Mouse (Mus musculus) liver, postnatal 0 days (tissue): ENCODE measurements around the gene Spice1. TPM values are rescaled to one million over a fixed set of nuclear protein-coding genes. Genes with fewer than 3 reads are reported as not detected.

Experiments
- ATAC-seq: fragments of 200-750 bp; cut with Nextera tagmentation; 2 replicates; pipeline ENCODE4 v1.8.0; 2017; ENCODE audit warnings: mild to moderate bottlenecking, moderate library complexity
- DNase-seq: peaks from one replicate; pipeline ENCODE4 v3.0.0-alpha.2; 2016
- H3K27ac ChIP-seq: fragments of 300-500 bp; sonication (generic); 2 replicates; pipeline ENCODE4 v1.5.1; 2014; ENCODE audit warnings: antibody characterized with exemption, moderate library complexity, mild to moderate bottlenecking, low read depth
- H3K27me3 ChIP-seq: fragments of 300-500 bp; sonication (generic); 2 replicates; pipeline ENCODE4 v1.6.1; 2014; ENCODE audit warnings: low read length, control low read depth, mixed read lengths; ENCODE audit not compliant: insufficient read depth
- H3K36me3 ChIP-seq: fragments of 300-500 bp; sonication (generic); replicated peaks from 2 replicates; pipeline ENCODE4 v1.6.1; 2014; ENCODE audit warnings: mild to moderate bottlenecking, control low read depth, low read length, moderate library complexity, mixed read lengths; ENCODE audit not compliant: insufficient read depth
- H3K4me1 ChIP-seq: fragments of 300-500 bp; sonication (generic); 2 replicates; pipeline ENCODE4 v1.6.1; 2014; ENCODE audit warnings: antibody characterized with exemption, mild to moderate bottlenecking, control low read depth; ENCODE audit not compliant: insufficient read depth
- H3K4me2 ChIP-seq: fragments of 300-500 bp; sonication (generic); 2 replicates; pipeline ENCODE4 v1.6.1; 2014; ENCODE audit warnings: low read depth, mild to moderate bottlenecking, low read length, moderate library complexity, mixed read lengths
- H3K4me3 ChIP-seq: fragments of 300-500 bp; sonication (generic); 2 replicates; pipeline ENCODE4 v1.5.1; 2014; ENCODE audit warnings: low read depth, low read length
- H3K9ac ChIP-seq: fragments of 300-500 bp; sonication (generic); replicated peaks from 2 replicates; pipeline ENCODE4 v1.6.1; 2014; ENCODE audit warnings: mild to moderate bottlenecking, moderate library complexity
- H3K9me3 ChIP-seq: fragments of 300-500 bp; sonication (generic); 2 replicates; pipeline ENCODE4 v1.6.1; 2016; ENCODE audit warnings: mild to moderate bottlenecking, control low read depth, low read length, mixed read lengths
- CTCF ChIP-seq: sonication (generic); IDR thresholded peaks from 2 replicates; pipeline ENCODE4 v1.5.1; 2016; ENCODE audit warnings: antibody characterized with exemption, low read depth
- EP300 ChIP-seq: IDR thresholded peaks from 2 replicates; pipeline ENCODE4 v1.6.1; 2016; ENCODE audit warnings: antibody characterized with exemption, low read depth, mild to moderate bottlenecking
- WGBS: fragments of 180-500 bp; shearing (Covaris S2); extraction: QIAGEN DNeasy Blood & Tissue Kit; methylation state at CpG from one replicate; pipeline ENCODE4 v1.1.7; 2014; ENCODE audit not compliant: insufficient replicate concordance; 5-methylcytosine and 5-hydroxymethylcytosine counted together
- polyA plus RNA-seq: library from polyadenylated mRNA; unstranded; fragments of >200 nt; fragmentation: Nextera tagmentation; extraction: Ambion mirVana; gene quantifications from 2 replicates; pipeline ENCODE4 v1.2.1, GENCODE M21; 2015

Spice1 gene
- polyA plus RNA-seq: 4.1 and 4.9 TPM in 2 replicates

GRCm38 (mm10) chr16:44347071-44347901, at the start of gene Spice1:
TSS of gene Spice1 (plus strand) at chr16:44347121.
- Histone ChIP-seq H3K4me3 (peak within 1 kb of the TSS; percentile 88), H3K9me3 (no peaks in the 10 kb centered on the region), H3K4me1 (peaks cover 28% of the 10 kb centered on the region), H3K36me3 (no peaks in the 10 kb centered on the region), H3K27ac (peak within 1 kb of the TSS; percentile 99), H3K9ac (peak within 1 kb of the TSS; percentile 85), H3K27me3 (no peaks in the 10 kb centered on the region), H3K4me2 (peak within 1 kb of the TSS; percentile 88)
- ATAC-seq (peak; percentile 99), DNase-seq (peak; percentile 97)
- TF ChIP-seq EP300 (no peak), CTCF (peak; percentile 75)
- under 1% methylated on average over 67 of the region's 67 CpGs for WGBS

GRCm38 (mm10) chr16:44299438-44300093, 47.4 kb upstream of the Spice1 start:
- Histone ChIP-seq H3K4me3 (no peak overlapping the region), H3K27me3 (no peaks in the 10 kb centered on the region), H3K36me3 (no peaks in the 10 kb centered on the region), H3K4me2 (no peak overlapping the region), H3K27ac (no peak overlapping the region), H3K9ac (no peak overlapping the region), H3K9me3 (no peaks in the 10 kb centered on the region), H3K4me1 (0 out of 2 replicates have a peak, but pooled peaks cover 5% of the 10 kb centered on the region)
- no peak for TF ChIP-seq EP300
- TF ChIP-seq CTCF: peak; percentile 72
- 74% methylated on average over 20 of the region's 20 CpGs for WGBS
- ATAC-seq (no peak), DNase-seq (no peak)

DNA sequence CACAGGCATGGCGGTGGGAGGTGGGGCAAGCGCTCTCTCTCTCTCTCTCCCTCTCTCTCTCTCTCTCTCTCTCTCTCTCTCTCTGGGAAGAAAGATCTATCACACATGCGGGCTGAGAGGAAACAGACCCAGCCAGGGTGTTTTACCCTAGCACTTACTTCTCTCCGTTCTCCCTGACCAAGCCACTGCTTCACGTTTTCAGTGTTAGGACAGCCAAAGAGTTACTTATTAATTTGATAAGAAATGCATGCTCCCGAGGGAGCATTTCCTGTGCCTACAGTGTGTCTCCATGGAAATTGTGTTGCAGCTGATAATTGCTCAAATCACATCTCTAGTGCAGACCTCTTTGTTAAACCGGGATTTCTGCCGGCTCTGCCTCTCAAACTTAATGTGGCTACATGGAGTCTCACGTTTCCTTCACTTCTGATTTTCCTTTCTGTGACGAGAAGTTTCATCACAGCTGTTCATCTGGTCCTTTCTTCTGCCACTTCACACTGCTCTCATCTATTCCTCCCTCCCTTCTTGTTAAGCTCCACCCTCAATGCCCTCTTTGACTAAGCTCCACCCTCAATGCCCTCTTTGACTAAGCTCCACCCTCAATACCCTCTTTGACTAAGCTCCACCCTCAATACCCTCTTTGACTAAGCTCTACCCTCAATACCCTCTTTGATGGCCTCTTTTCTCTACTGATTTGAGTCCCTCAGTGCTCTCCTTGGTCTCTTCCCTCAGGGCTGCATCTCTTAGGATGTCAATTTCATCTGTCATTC, 44.6 kb upstream of the Spice1 start:
- H3K27ac ChIP-seq: no peak overlapping the region
- H3K36me3 ChIP-seq: no peaks in the 10 kb centered on the region
- 48% methylated on average over 10 of the region's 10 CpGs for WGBS
- no peak overlapping the region for H3K4me3 ChIP-seq
- TF ChIP-seq EP300 (no peak), CTCF (no peak)
- H3K4me2 ChIP-seq: 0 out of 2 replicates have a peak overlapping the region, but pooled peaks have one; percentile 13
- H3K27me3 ChIP-seq: no peaks in the 10 kb centered on the region
- no peak for ATAC-seq
- no peak for DNase-seq
- no peaks in the 10 kb centered on the region for H3K9me3 ChIP-seq
- H3K4me1 ChIP-seq: 0 out of 2 replicates have a peak, but pooled peaks cover 5% of the 10 kb centered on the region
- H3K9ac ChIP-seq: no peak overlapping the region

DNA sequence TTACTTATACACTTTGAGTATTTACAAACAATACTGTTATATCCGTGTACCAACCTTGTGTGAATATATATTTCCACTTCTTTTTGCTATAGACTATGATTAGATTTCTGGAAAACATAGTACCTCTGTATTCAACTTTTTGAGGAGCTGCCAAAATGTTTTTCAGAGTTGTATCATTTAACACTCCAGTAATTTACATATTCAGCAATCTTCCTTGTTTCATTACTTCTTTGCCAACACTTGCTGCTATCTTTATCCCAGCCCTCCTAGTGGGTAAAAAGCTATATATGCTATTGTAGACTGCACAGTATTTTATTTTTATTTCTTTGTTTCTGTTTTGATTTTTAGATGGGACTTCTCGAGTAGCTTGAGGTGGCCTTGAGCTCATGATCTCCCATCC, 43.1 kb upstream of the Spice1 start:
- Histone ChIP-seq H3K4me3 (no peak overlapping the region), H3K4me1 (0 out of 2 replicates have a peak, but pooled peaks cover 5% of the 10 kb centered on the region), H3K9me3 (no peaks in the 10 kb centered on the region), H3K4me2 (no peak overlapping the region), H3K36me3 (no peaks in the 10 kb centered on the region), H3K27ac (no peak overlapping the region), H3K27me3 (no peaks in the 10 kb centered on the region), H3K9ac (no peak overlapping the region)
- WGBS: 61% methylated on average over 2 of the region's 2 CpGs
- DNase-seq: no peak
- no peak for TF ChIP-seq EP300
- TF ChIP-seq CTCF: no peak
- ATAC-seq: no peak

- 0 out of 2 replicates have a peak, but pooled peaks cover 5% of the 10 kb centered on the region for H3K4me1 ChIP-seq
- H3K4me2 ChIP-seq: no peak overlapping the region
- H3K9ac ChIP-seq: no peak overlapping the region
- TF ChIP-seq CTCF: no peak
- no peak for TF ChIP-seq EP300
- H3K27me3 ChIP-seq: no peaks in the 10 kb centered on the region
- no peaks in the 10 kb centered on the region for H3K36me3 ChIP-seq
- H3K27ac ChIP-seq: no peak overlapping the region
- no peak for DNase-seq
- H3K4me3 ChIP-seq: no peak overlapping the region
- 53% methylated on average over 3 of the region's 3 CpGs for WGBS
- ATAC-seq: peak; percentile 60
- no peaks in the 10 kb centered on the region for H3K9me3 ChIP-seq
Measured at GRCm38 (mm10) chr16:44305606-44306005, 41.3 kb upstream of the Spice1 start.

DNA sequence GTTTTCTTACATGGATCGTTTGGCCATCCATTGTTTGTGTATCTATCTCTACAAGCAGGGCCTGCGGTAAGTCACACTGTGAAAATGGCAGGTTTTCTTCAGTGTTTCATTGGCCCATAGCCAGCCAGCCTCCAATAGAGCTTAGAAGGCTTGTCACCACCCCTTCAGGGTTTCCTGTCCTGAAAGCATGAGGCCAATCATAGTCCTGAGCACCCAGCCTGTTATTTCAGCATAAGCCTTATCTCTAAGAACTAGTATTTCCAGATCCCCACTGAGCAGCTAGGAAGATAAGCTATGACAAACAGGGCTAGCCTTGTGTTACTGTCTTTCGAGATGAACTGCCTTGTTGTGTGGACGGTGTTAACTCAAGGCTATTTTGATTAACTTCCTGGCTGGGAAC, 33.5 kb upstream of the Spice1 start:
- H3K27ac ChIP-seq: no peak overlapping the region
- no peaks in the 10 kb centered on the region for H3K4me1 ChIP-seq
- no peak for DNase-seq
- H3K9ac ChIP-seq: no peak overlapping the region
- 30% methylated on average over 4 of the region's 4 CpGs for WGBS
- no peaks in the 10 kb centered on the region for H3K36me3 ChIP-seq
- ATAC-seq: peak; percentile 49; the same call in 1 of the 2 replicates
- H3K27me3 ChIP-seq: no peaks in the 10 kb centered on the region
- TF ChIP-seq EP300: no peak
- no peak for TF ChIP-seq CTCF
- H3K4me3 ChIP-seq: no peak overlapping the region
- H3K4me2 ChIP-seq: no peak overlapping the region
- no peaks in the 10 kb centered on the region for H3K9me3 ChIP-seq
